Mouse (Mus musculus): ENCODE results near the gene Ccdc167.
"Not testable (repeated sequence)": the region's sequence is repeated elsewhere in the genome, so short reads cannot be mapped to it uniquely, and the experiment has no call there.

Gene Ccdc167

DNA sequence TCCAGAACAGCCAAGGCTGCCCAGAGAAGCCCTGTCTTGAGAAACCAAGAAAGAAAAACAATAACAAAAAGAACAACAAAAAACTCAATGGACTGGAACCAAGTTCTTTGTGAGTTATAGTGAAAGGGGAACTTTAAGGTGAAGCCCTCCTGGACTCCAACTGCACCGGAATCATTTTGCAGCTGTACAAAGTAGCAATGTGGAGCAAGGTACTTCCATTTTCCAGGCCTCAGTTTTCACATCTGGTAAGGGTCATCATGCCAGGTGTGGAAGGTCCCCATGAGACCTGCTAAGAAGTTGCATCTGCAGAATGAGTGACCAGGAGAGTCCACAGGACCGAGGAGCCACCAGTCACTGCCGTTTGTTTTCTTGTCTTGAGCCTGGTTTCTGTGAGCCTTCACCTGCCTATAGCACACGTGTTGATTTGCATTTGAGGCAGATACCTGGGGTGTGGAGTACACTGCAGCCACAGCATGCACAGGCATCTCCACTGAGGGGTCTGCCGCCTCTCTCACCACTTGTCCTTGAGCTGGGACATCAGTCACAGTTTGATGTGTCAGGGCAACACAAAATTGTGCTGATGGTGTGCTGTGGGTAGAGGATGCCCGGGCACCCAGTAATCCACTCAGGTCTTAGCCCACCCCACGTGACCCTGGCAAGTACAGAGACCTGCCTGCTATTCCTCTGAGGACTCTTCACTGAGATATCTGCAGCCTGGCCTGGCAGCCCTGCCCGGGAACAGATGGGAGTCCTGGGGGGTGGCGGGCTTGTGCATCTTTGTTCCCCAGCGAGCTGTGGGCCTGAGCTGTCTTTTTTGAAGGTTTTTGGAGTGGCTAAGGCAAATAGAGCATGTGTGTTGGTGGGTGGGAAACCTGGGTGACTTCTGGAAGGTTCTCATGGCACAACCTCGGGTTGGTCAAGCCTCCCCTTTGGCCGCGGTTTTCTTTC lies 3.1 kb upstream of the Ccdc167 start:
- no peak for DNase-seq (ENCODE audit: low spot score in 2 of 2)

- no peak for DNase-seq (ENCODE audit: low spot score in 2 of 2)
Measured at GRCm38 (mm10) chr17:29718660-29719059, 1.8 kb upstream of the Ccdc167 start.

DNA sequence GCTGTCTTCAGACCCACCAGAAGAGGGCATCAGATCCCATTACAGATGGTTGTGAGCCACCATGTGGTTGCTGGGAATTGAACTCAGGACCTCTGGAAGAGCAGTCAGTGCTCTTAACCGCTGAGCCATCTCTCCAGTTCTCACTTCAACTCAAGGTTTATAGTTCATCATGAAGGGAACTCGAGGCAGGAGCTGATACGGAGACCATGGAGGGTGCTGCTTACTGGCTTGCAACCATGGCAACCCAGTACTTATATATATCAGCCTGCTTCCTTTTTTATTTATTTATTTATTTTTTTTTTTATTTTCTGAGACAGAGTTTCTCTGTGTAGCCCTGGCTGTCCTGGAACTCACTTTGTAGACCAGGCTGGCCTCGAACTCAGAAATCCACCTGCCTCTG lies 3.1 kb downstream of the Ccdc167 start:
- not testable (repeated sequence) for DNase-seq (ENCODE audit: low spot score in 2 of 2)

DNA sequence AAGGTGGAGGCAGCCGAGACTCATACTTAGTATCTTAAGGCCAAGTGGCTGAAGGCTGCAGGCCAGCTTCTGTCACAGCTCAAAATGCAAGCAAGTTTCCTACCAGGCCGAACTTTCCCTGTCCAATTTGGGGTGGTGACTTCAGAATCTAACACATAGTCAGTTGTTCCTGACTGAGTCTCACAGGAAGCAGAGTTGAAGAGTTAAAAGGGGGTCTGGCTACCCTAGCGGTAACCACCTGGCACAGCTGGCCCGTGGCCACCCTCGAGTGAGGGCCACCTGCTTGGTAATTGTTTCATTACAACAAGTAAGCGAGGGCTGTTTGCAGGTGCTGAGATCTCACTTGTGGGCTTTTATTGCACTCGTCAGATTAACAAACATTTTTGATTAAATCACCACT lies 4.3 kb downstream of the Ccdc167 start:
- no peak for DNase-seq (ENCODE audit: low spot score in 2 of 2)

GRCm38 (mm10) chr17:29711745-29712431 lies 5.0 kb downstream of the Ccdc167 start:
- no peak for DNase-seq (ENCODE audit: low spot score in 2 of 2)

DNA sequence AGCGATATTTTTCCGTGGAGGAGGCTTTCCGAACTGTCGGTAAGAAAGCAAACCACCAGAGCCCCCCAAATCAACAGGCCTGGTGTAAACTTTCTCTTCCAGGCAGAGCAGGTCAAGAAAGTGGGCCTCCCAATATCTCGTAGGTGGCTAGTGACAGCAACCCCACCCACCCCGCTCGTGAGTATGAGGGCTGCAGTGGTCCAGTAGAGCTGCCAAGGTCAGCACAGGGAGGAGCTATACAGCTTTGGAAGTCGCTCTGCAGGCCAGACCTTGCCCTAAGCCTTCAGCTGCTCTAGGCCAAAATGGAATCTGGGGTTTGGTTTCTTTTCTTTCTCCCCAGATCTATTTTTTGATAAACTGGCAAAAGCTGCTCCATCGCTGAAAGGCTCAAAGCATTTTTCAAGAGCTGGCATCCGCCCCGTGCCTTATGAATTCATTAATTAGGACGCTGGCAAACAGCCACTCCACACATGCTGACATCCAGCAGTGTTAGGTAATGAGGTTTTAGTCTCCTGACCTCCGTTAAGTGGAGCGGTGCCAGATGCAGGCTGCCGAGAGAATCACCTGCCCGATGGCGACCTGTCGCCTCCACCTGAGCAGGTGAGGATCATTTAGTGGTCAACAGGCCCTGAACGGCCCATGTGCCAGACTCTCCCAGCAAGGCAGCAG lies 5.6 kb downstream of the Ccdc167 start:
- no peak for DNase-seq (ENCODE audit: low spot score in 2 of 2)

DNA sequence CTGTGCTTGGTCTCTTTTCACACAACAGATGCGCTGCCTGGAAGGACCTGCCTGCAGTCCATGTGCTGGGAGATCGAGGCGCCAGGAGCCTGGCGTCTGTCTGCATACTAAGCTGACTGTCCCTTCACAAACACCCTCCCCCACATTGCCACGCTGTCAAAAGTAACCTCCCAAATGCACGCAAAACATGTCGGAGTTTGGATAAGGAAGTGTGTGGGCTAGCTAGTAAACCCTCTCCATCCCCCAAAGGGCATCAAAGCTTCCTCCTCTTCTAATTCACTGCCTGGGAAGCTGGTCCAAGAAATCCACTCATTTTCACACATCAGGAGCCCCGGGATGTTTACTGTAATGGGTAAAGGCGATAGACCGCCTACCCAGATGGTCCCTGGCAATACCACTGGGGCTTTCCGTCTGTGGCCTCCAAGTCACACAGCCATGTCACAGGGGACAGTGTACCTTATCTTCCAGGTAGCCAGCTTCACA lies 6.2 kb downstream of the Ccdc167 start:
- DNase-seq (ENCODE audit: low spot score in 2 of 2), result peak in 1 of 2 experiments; percentile 42

- no peak for DNase-seq (ENCODE audit: low spot score in 2 of 2)
Measured at GRCm38 (mm10) chr17:29708783-29709182, 8.1 kb downstream of the Ccdc167 start.

- DNase-seq (ENCODE audit: low spot score in 2 of 2), result no peak
Measured at GRCm38 (mm10) chr17:29706981-29707545, 9.8 kb downstream of the Ccdc167 start.

- DNase-seq (ENCODE audit: low spot score in 2 of 2), result no peak
Measured at GRCm38 (mm10) chr17:29705881-29706280, 11.0 kb downstream of the Ccdc167 start.

DNA sequence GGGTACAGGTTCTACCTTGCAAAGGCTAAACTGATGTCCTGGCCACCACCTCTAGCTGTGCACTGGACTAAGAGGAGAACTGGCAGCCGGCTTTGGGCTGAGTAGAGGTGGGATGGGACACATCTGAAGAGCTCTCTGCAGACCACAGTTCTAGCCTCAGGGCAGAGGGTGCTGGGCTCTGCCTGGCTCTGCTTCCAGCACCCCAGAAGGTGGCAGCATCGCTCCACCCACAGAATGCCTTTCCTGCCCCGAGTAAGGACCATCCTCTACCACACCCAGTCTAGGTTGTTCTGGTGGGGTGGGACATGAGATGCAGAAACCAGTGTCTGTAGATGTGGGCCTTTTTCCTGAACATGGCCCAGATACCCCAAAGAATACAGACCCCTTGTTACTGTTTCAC lies 12.1 kb downstream of the Ccdc167 start:
- DNase-seq (ENCODE audit: low spot score in 2 of 2), result peak in 1 of 2 experiments; percentile 55

DNA sequence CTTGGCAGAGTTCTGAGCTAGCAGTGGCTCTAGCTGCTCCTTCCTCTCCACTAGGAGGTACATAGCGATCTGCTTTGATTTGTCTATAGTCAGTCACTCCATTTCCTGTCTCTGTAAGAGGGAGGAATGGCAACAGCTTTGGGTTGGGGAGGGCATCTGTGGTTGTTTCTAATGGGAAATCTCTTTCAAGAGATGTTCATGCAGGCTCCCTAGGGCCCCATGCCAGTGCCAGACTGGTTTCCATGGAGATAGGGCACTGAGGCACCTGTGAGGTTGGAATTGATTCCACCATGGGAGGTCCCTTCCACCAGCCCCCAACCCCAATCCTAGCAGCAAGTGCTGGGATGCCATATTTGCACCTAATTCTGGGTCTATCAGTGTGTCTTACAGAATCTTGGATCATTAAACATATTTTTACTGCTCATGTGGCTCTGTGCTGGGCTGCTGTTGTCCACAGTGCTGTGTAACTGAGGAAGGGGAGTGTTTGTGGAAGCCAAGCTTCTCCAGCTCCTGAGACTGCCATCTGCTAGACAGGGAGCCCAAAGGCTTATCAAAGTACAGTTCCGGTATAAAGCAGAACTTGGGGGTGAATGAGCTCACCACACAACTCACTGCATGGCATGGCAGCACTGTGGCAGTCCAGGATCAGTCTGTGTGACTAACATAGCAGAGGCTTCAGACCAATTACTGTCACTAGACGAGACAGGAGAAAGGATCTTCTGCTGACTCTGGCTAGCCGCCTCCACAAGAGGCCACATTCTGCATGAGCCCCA lies 13.7 kb downstream of the Ccdc167 start:
- no peak for DNase-seq (ENCODE audit: low spot score in 2 of 2)

DNA sequence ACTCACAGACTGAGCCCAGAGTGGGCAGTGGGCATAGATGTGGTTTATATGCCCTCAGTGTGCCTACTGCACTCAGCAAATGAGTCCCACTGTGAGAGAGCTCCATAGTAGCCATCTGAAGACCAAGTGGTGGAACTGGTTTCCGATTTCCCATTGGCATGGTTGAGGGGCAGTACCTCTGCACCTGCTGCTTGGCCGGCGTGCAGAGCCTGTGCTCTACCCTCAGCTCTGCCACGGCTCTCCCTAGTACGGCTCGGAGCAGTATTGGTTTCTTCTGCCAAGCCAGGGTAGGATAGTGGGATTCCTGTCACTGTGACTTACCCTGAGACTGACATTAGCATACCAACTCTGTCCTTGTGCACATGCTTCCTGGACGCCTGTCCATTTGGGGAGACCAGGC lies 16.3 kb downstream of the Ccdc167 start:
- no peak for DNase-seq (ENCODE audit: low spot score in 2 of 2)

GRCm38 (mm10) chr17:29698421-29698820 lies 18.4 kb downstream of the Ccdc167 start:
- no peak for DNase-seq (ENCODE audit: low spot score in 2 of 2)

DNA sequence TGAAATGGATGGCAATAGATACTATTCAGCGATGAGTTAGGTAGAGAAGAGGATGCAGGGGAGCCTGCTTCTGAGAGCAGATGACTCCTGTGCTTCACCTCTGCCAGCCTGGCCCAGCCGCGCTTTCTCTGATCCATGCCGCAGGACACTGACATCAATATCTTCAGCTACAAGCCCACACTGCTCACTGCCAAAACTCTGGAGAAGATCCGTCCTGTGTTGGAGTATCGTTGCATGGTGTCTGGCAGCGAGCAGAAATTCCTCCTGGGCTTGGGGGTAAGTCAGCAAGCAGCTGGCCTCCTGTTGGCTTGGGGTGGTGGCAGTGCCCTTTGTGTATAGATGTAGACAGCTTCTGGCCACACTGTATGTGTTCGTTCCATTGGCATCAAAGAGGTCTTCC lies 19.9 kb downstream of the Ccdc167 start:
- DNase-seq (ENCODE audit: low spot score in 2 of 2), result no peak

DNA sequence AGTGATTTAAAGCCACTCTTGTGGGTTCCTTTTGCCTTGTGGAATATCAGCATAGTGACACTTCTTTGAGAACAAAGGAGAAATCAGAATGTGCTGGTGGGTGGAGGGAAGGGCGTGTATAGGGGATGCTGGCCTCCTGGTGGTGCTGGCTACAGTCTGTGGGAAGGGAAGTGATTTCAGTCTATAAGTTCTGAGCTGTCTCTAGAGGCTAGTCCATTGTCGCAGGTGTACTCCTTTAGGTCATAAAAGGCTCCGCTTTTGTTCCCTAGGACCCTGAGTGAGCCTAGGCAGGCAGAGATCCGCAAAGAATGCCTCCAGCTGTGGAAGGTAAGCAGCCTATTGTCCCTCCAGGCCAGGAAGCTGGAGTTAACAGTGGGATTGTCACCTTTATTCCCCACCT lies 22.3 kb downstream of the Ccdc167 start:
- no peak for DNase-seq (ENCODE audit: low spot score in 2 of 2)

GRCm38 (mm10) chr17:29693571-29693970 lies 23.3 kb downstream of the Ccdc167 start:
- no peak for DNase-seq (ENCODE audit: low spot score in 2 of 2)

DNA sequence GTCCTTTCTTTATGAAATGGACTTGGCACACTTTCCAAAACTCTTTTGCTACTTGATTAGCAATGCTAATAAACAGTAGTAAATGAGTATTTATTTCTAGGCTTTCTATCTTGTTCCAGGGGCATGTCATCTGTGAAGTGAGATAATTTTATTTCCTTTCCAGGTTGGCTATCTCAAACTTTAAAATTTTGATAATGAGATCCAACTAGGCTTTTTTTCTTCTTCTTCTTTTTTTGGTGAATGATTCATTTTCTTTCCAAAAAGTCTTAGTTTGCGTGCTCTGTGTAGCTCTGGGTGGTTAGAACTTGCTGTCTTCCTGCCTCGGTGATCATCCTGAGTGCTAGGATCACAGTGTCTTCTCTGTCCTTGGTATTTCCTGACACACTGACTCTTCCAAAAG lies 24.0 kb downstream of the Ccdc167 start:
- no peak for DNase-seq (ENCODE audit: low spot score in 2 of 2)

GRCm38 (mm10) chr17:29690257-29690656 lies 26.6 kb downstream of the Ccdc167 start:
- no peak for DNase-seq (ENCODE audit: low spot score in 2 of 2)

GRCm38 (mm10) chr17:29688610-29689009 lies 28.2 kb downstream of the Ccdc167 start:
- DNase-seq (ENCODE audit: low spot score in 2 of 2), result no peak

- no peak for DNase-seq (ENCODE audit: low spot score in 2 of 2)
Measured at GRCm38 (mm10) chr17:29687373-29687772, 29.5 kb downstream of the Ccdc167 start.

Data from frontal cortex, postnatal 36 days (tissue).